Mouse (Mus musculus): ENCODE data around the gene Ddx11. TPM values are rescaled to one million over a fixed set of nuclear protein-coding genes. Genes with fewer than 3 reads are reported as not detected.
A peak's percentile ranks its signal among the peaks of the same experiment; 100 is the strongest.

Ddx11 gene
- polyA plus RNA-seq, 2 experiments = 4.7 to 7.0 TPM

GRCm38 (mm10) chr17:66104076-66104475 lies 19.2 kb upstream of the Ddx11 start:
- Histone ChIP-seq H3K4me2 (ENCODE audit: low read depth) (no peak overlapping the region), H3K36me3 (replicated peaks; ENCODE audit: control insufficient read depth, insufficient read depth, low read depth) (no peaks in the 10 kb centered on the region), H3K27me3 (ENCODE audit: control insufficient read depth, insufficient read depth, low read length) (no peaks in the 10 kb centered on the region), H3K9me3 (ENCODE audit: control insufficient read depth, low read length) (no peaks in the 10 kb centered on the region), H3K27ac (no peak overlapping the region), H3K4me3 (ENCODE audit: insufficient read depth in 1 of 2, low read depth in 2 of 2, low read length in 2 of 2) (no peak overlapping the region), H3K4me1 (replicated peaks; ENCODE audit: control insufficient read depth in 2 of 2, insufficient read depth in 2 of 2, low read length in 1 of 2) (peaks cover 5 to 11% of the 10 kb centered on the region in 2 experiments), H3K9ac (replicated peaks) (no peak overlapping the region)
- no peak for ATAC-seq (ENCODE audit: insufficient read depth)
- TF ChIP-seq EP300 (IDR thresholded peaks at IDR 0.05; ENCODE audit: low read depth) (no peak), CTCF (IDR thresholded peaks at IDR 0.05; ENCODE audit: low read depth) (no peak)
- 64% methylated on average over 7 of the region's 7 CpGs for WGBS (ENCODE audit: insufficient replicate concordance)
- no peak for DNase-seq (ENCODE audit: low read depth in 3 of 3, low spot score in 3 of 3)

- no peak for ATAC-seq (ENCODE audit: insufficient read depth)
- Histone ChIP-seq H3K4me3 (ENCODE audit: insufficient read depth in 1 of 2, low read depth in 2 of 2, low read length in 2 of 2) (no peak overlapping the region), H3K4me2 (ENCODE audit: low read depth) (no peak overlapping the region), H3K27me3 (ENCODE audit: control insufficient read depth, insufficient read depth, low read length) (no peaks in the 10 kb centered on the region), H3K9ac (replicated peaks) (no peak overlapping the region), H3K27ac (no peak overlapping the region), H3K9me3 (ENCODE audit: control insufficient read depth, low read length) (no peaks in the 10 kb centered on the region), H3K36me3 (replicated peaks; ENCODE audit: control insufficient read depth, insufficient read depth, low read depth) (no peaks in the 10 kb centered on the region), H3K4me1 (replicated peaks; ENCODE audit: control insufficient read depth in 2 of 2, insufficient read depth in 2 of 2, low read length in 1 of 2) (peaks cover 11 to 13% of the 10 kb centered on the region in 2 experiments)
- WGBS (ENCODE audit: insufficient replicate concordance) = 47% methylated on average over 10 of the region's 10 CpGs
- no peak for TF ChIP-seq EP300 (IDR thresholded peaks at IDR 0.05; ENCODE audit: low read depth)
- peak; percentile 90 for TF ChIP-seq CTCF (IDR thresholded peaks at IDR 0.05; ENCODE audit: low read depth)
- peak in 2 of 3 experiments; percentile 47 to 50 for DNase-seq (ENCODE audit: low read depth in 3 of 3, low spot score in 3 of 3)
These were observed 16.6 kb upstream of the Ddx11 start for GRCm38 (mm10) chr17:66106601-66107267.

DNA sequence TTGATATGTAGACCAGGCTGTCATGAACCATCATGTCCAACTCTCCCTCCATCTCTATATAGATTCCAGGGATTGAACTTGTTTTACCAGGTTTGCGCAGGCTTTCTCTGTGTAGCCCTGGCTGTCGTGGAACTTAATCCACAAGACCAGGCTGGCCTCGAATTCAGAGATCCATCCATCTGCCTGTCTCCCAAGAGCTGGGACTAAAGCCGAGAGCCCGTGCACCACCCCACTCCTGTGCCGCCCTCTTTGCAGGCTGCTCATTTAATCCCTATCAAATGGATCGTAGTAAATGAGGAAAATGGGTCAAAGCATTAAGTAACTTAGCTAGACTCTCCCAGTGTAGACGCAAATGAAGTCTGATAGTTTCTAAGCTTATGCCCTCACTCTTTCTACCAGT lies 15.9 kb upstream of the Ddx11 start:
- DNase-seq (ENCODE audit: low read depth in 3 of 3, low spot score in 3 of 3) (no peak), ATAC-seq (ENCODE audit: insufficient read depth) (no peak)
- Histone ChIP-seq H3K9me3 (ENCODE audit: control insufficient read depth, low read length) (no peaks in the 10 kb centered on the region), H3K9ac (replicated peaks) (no peak overlapping the region), H3K4me1 (replicated peaks; ENCODE audit: control insufficient read depth in 2 of 2, insufficient read depth in 2 of 2, low read length in 1 of 2) (peaks cover 13 to 16% of the 10 kb centered on the region in 2 experiments), H3K4me3 (ENCODE audit: insufficient read depth in 1 of 2, low read depth in 2 of 2, low read length in 2 of 2) (no peak overlapping the region), H3K36me3 (replicated peaks; ENCODE audit: control insufficient read depth, insufficient read depth, low read depth) (no peaks in the 10 kb centered on the region), H3K27me3 (ENCODE audit: control insufficient read depth, insufficient read depth, low read length) (no peaks in the 10 kb centered on the region), H3K27ac (no peak overlapping the region), H3K4me2 (ENCODE audit: low read depth) (no peak overlapping the region)
- 62% methylated on average over 8 of the region's 8 CpGs for WGBS (ENCODE audit: insufficient replicate concordance)
- TF ChIP-seq CTCF (IDR thresholded peaks at IDR 0.05; ENCODE audit: low read depth) (no peak), EP300 (IDR thresholded peaks at IDR 0.05; ENCODE audit: low read depth) (no peak)

DNA sequence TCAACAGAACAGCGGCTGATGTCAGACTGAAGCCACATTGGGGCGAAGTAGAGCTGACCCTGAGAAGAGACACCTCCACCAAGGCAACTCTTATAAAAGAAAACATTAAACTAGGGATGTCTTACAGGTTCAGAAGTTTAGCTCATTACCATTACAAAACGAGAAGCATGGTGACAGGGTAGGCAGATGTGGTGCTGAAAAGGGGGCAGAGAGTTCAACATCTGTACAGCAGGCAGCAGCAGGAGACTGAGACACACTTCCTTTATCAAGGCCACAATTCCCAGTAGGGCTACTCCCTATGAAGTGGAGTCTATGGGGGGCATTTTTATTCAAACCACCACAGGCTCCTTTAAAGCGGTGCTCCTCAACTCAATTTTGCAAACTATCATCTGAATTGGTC lies 15.1 kb upstream of the Ddx11 start:
- ATAC-seq (ENCODE audit: insufficient read depth) (no peak), DNase-seq (ENCODE audit: low read depth in 3 of 3, low spot score in 3 of 3) (no peak)
- Histone ChIP-seq H3K9ac (replicated peaks) (no peak overlapping the region), H3K4me2 (ENCODE audit: low read depth) (no peak overlapping the region), H3K4me1 (replicated peaks; ENCODE audit: control insufficient read depth in 2 of 2, insufficient read depth in 2 of 2, low read length in 1 of 2) (peaks cover 16 to 19% of the 10 kb centered on the region in 2 experiments), H3K27ac (no peak overlapping the region), H3K36me3 (replicated peaks; ENCODE audit: control insufficient read depth, insufficient read depth, low read depth) (no peaks in the 10 kb centered on the region), H3K27me3 (ENCODE audit: control insufficient read depth, insufficient read depth, low read length) (no peaks in the 10 kb centered on the region), H3K4me3 (ENCODE audit: insufficient read depth in 1 of 2, low read depth in 2 of 2, low read length in 2 of 2) (no peak overlapping the region), H3K9me3 (ENCODE audit: control insufficient read depth, low read length) (no peaks in the 10 kb centered on the region)
- TF ChIP-seq CTCF (IDR thresholded peaks at IDR 0.05; ENCODE audit: low read depth) = no peak
- no peak for TF ChIP-seq EP300 (IDR thresholded peaks at IDR 0.05; ENCODE audit: low read depth)
- 63% methylated on average over 4 of the region's 4 CpGs for WGBS (ENCODE audit: insufficient replicate concordance)

DNA sequence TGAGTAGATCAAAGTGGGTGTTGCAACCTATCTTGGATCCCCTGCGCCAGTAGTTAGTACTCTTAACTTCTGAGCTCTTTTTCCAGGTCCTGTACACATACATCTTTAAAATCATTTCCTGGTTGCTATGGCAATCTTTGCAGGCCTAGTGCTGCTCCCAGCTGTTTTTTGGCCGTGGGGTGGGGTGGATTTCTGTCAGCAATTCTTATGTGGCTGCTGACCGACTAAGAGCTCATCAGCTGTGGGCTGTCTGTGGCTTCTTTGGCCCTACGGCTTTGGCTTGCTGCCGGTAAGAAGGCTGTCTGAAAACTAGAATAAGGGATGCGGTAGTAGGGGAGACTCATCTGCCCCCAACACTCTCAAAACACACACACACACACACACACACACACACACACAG lies 12.6 kb upstream of the Ddx11 start:
- H3K36me3 ChIP-seq (replicated peaks; ENCODE audit: control insufficient read depth, insufficient read depth, low read depth) = peaks cover 9% of the 10 kb centered on the region; the same call in 1 of the 2 replicates
- no peak for DNase-seq (ENCODE audit: low read depth in 3 of 3, low spot score in 3 of 3)
- H3K9ac ChIP-seq (replicated peaks) = peak overlapping the region; percentile 67
- peaks cover 16 to 19% of the 10 kb centered on the region in 2 experiments for H3K4me1 ChIP-seq (replicated peaks; ENCODE audit: control insufficient read depth in 2 of 2, insufficient read depth in 2 of 2, low read length in 1 of 2)
- no peak for ATAC-seq (ENCODE audit: insufficient read depth)
- peak overlapping the region; percentile 82 for H3K4me2 ChIP-seq (ENCODE audit: low read depth)
- TF ChIP-seq EP300 (IDR thresholded peaks at IDR 0.05; ENCODE audit: low read depth) (no peak), CTCF (IDR thresholded peaks at IDR 0.05; ENCODE audit: low read depth) (no peak)
- H3K9me3 ChIP-seq (ENCODE audit: control insufficient read depth, low read length) = no peaks in the 10 kb centered on the region
- H3K4me3 ChIP-seq (ENCODE audit: insufficient read depth in 1 of 2, low read depth in 2 of 2, low read length in 2 of 2) = peak overlapping the region; percentile 37 to 68
- WGBS (ENCODE audit: insufficient replicate concordance) = 20% methylated on average over 6 of the region's 6 CpGs
- H3K27ac ChIP-seq = peak overlapping the region; percentile 10
- H3K27me3 ChIP-seq (ENCODE audit: control insufficient read depth, insufficient read depth, low read length) = no peaks in the 10 kb centered on the region
